Mouse (Mus musculus): ENCODE data around the gene Cep57l1.

The Cep57l1 gene

GRCm38 (mm10) chr10:41767254-41767653 is 42.4 kb downstream of the Cep57l1 start:
- H3K36me3 ChIP-seq (ENCODE audit: insufficient read depth, low read length) = no peaks in the 10 kb centered on the region
- H3K4me1 ChIP-seq (replicated peaks; ENCODE audit: low read depth, low read length) = peaks cover 12% of the 10 kb centered on the region
- no peak overlapping the region for H3K4me3 ChIP-seq (replicated peaks; ENCODE audit: low read length)
- TF ChIP-seq CTCF (conservative IDR thresholded peaks at IDR 0.05; ENCODE audit: low read length) (no peak), NANOG (IDR thresholded peaks at IDR 0.05; ENCODE audit: borderline replicate concordance, low read length) (no peak), POU5F1 (IDR thresholded peaks at IDR 0.05; ENCODE audit: borderline replicate concordance, low read length) (no peak)
- H3K9me3 ChIP-seq (ENCODE audit: low read length) = peaks cover 6% of the 10 kb centered on the region
- no peaks in the 10 kb centered on the region for H3K27me3 ChIP-seq (ENCODE audit: insufficient read depth, low read length)

GRCm38 (mm10) chr10:41766280-41766679 is 43.4 kb downstream of the Cep57l1 start:
- H3K9me3 ChIP-seq (ENCODE audit: low read length) = peaks cover 4% of the 10 kb centered on the region; the same call in 1 of the 2 replicates
- H3K4me1 ChIP-seq (replicated peaks; ENCODE audit: low read depth, low read length) = peaks cover 12% of the 10 kb centered on the region
- TF ChIP-seq POU5F1 (IDR thresholded peaks at IDR 0.05; ENCODE audit: borderline replicate concordance, low read length) (no peak), NANOG (IDR thresholded peaks at IDR 0.05; ENCODE audit: borderline replicate concordance, low read length) (no peak), CTCF (conservative IDR thresholded peaks at IDR 0.05; ENCODE audit: low read length) (no peak)
- no peak overlapping the region for H3K4me3 ChIP-seq (replicated peaks; ENCODE audit: low read length)
- H3K27me3 ChIP-seq (ENCODE audit: insufficient read depth, low read length) = no peaks in the 10 kb centered on the region
- H3K36me3 ChIP-seq (ENCODE audit: insufficient read depth, low read length) = no peaks in the 10 kb centered on the region

- Histone ChIP-seq H3K27me3 (ENCODE audit: insufficient read depth, low read length) (no peaks in the 10 kb centered on the region), H3K4me1 (replicated peaks; ENCODE audit: low read depth, low read length) (peaks cover 18% of the 10 kb centered on the region), H3K36me3 (ENCODE audit: insufficient read depth, low read length) (peaks cover 5% of the 10 kb centered on the region; the same call in 1 of the 2 replicates), H3K9me3 (ENCODE audit: low read length) (peaks cover 4% of the 10 kb centered on the region; the same call in 1 of the 2 replicates), H3K4me3 (replicated peaks; ENCODE audit: low read length) (no peak overlapping the region)
- TF ChIP-seq POU5F1 (IDR thresholded peaks at IDR 0.05; ENCODE audit: borderline replicate concordance, low read length) (no peak), CTCF (conservative IDR thresholded peaks at IDR 0.05; ENCODE audit: low read length) (no peak), NANOG (IDR thresholded peaks at IDR 0.05; ENCODE audit: borderline replicate concordance, low read length) (no peak)
Measured at GRCm38 (mm10) chr10:41765586-41765985, 44.1 kb downstream of the Cep57l1 start.

- no peak overlapping the region for H3K4me3 ChIP-seq (replicated peaks; ENCODE audit: low read length)
- no peak for TF ChIP-seq POU5F1 (IDR thresholded peaks at IDR 0.05; ENCODE audit: borderline replicate concordance, low read length)
- TF ChIP-seq NANOG (IDR thresholded peaks at IDR 0.05; ENCODE audit: borderline replicate concordance, low read length) = no peak
- TF ChIP-seq CTCF (conservative IDR thresholded peaks at IDR 0.05; ENCODE audit: low read length) = no peak
- no peaks in the 10 kb centered on the region for H3K27me3 ChIP-seq (ENCODE audit: insufficient read depth, low read length)
- peaks cover 8% of the 10 kb centered on the region; the same call in 1 of the 2 replicates for H3K36me3 ChIP-seq (ENCODE audit: insufficient read depth, low read length)
- H3K9me3 ChIP-seq (ENCODE audit: low read length) = no peaks in the 10 kb centered on the region
- peaks cover 20% of the 10 kb centered on the region for H3K4me1 ChIP-seq (replicated peaks; ENCODE audit: low read depth, low read length)
Measured at GRCm38 (mm10) chr10:41763741-41764385, 45.8 kb downstream of the Cep57l1 start.

- Histone ChIP-seq H3K4me3 (replicated peaks; ENCODE audit: low read length) (no peak overlapping the region), H3K9me3 (ENCODE audit: low read length) (no peaks in the 10 kb centered on the region), H3K27me3 (ENCODE audit: insufficient read depth, low read length) (no peaks in the 10 kb centered on the region), H3K4me1 (replicated peaks; ENCODE audit: low read depth, low read length) (peaks cover 20% of the 10 kb centered on the region), H3K36me3 (ENCODE audit: insufficient read depth, low read length) (peaks cover 12% of the 10 kb centered on the region; the same call in 1 of the 2 replicates)
- TF ChIP-seq POU5F1 (IDR thresholded peaks at IDR 0.05; ENCODE audit: borderline replicate concordance, low read length) = no peak
- no peak for TF ChIP-seq CTCF (conservative IDR thresholded peaks at IDR 0.05; ENCODE audit: low read length)
- TF ChIP-seq NANOG (IDR thresholded peaks at IDR 0.05; ENCODE audit: borderline replicate concordance, low read length) = no peak
Measured at GRCm38 (mm10) chr10:41760866-41761265, 48.8 kb downstream of the Cep57l1 start.

GRCm38 (mm10) chr10:41758041-41758440 is 51.6 kb downstream of the Cep57l1 start:
- no peaks in the 10 kb centered on the region for H3K9me3 ChIP-seq (ENCODE audit: low read length)
- H3K4me3 ChIP-seq (replicated peaks; ENCODE audit: low read length) = peak overlapping the region; percentile 46; the same call in 1 of the 2 replicates

GRCm38 (mm10) chr10:41757226-41757625 is 52.4 kb downstream of the Cep57l1 start:
- Histone ChIP-seq H3K4me3 (replicated peaks; ENCODE audit: low read length) (peak overlapping the region; percentile 46; the same call in 1 of the 2 replicates), H3K27me3 (ENCODE audit: insufficient read depth, low read length) (no peaks in the 10 kb centered on the region), H3K36me3 (ENCODE audit: insufficient read depth, low read length) (peaks cover 15% of the 10 kb centered on the region; the same call in 1 of the 2 replicates), H3K4me1 (replicated peaks; ENCODE audit: low read depth, low read length) (peaks cover 19% of the 10 kb centered on the region), H3K9me3 (ENCODE audit: low read length) (no peaks in the 10 kb centered on the region)
- no peak for TF ChIP-seq CTCF (conservative IDR thresholded peaks at IDR 0.05; ENCODE audit: low read length)
- TF ChIP-seq NANOG (IDR thresholded peaks at IDR 0.05; ENCODE audit: borderline replicate concordance, low read length) = no peak
- TF ChIP-seq POU5F1 (IDR thresholded peaks at IDR 0.05; ENCODE audit: borderline replicate concordance, low read length) = no peak

More at GRCm38 (mm10) chr10:41758041-41758440, 51.6 kb downstream of the Cep57l1 start:
- peaks cover 13% of the 10 kb centered on the region for H3K4me1 ChIP-seq (replicated peaks; ENCODE audit: low read depth, low read length)
- H3K36me3 ChIP-seq (ENCODE audit: insufficient read depth, low read length) = peaks cover 15% of the 10 kb centered on the region; the same call in 1 of the 2 replicates
- no peak for TF ChIP-seq CTCF (conservative IDR thresholded peaks at IDR 0.05; ENCODE audit: low read length)
- no peak for TF ChIP-seq NANOG (IDR thresholded peaks at IDR 0.05; ENCODE audit: borderline replicate concordance, low read length)
- no peak for TF ChIP-seq POU5F1 (IDR thresholded peaks at IDR 0.05; ENCODE audit: borderline replicate concordance, low read length)
- no peaks in the 10 kb centered on the region for H3K27me3 ChIP-seq (ENCODE audit: insufficient read depth, low read length)

GRCm38 (mm10) chr10:41751867-41752480 is 57.7 kb downstream of the Cep57l1 start:
- Histone ChIP-seq H3K4me1 (replicated peaks; ENCODE audit: low read depth, low read length) (peaks cover 32% of the 10 kb centered on the region), H3K27me3 (ENCODE audit: insufficient read depth, low read length) (no peaks in the 10 kb centered on the region), H3K36me3 (ENCODE audit: insufficient read depth, low read length) (0 out of 2 replicates have a peak, but pooled peaks cover 11% of the 10 kb centered on the region), H3K4me3 (replicated peaks; ENCODE audit: low read length) (peak overlapping the region; percentile 73), H3K9me3 (ENCODE audit: low read length) (no peaks in the 10 kb centered on the region)
- no peak for TF ChIP-seq NANOG (IDR thresholded peaks at IDR 0.05; ENCODE audit: borderline replicate concordance, low read length)
- TF ChIP-seq POU5F1 (IDR thresholded peaks at IDR 0.05; ENCODE audit: borderline replicate concordance, low read length) = no peak
- TF ChIP-seq CTCF (conservative IDR thresholded peaks at IDR 0.05; ENCODE audit: low read length) = no peak

Data from E14TG2a.4 (cell line).